Mouse (Mus musculus): ENCODE measurements at regions not wholly inside any gene's neighbourhood (a gene's known extent, or its start where the extent isn't known, plus 50 kb on each side); places are given as distances from the start of the nearest gene placed in this dataset.

- no peak for TF ChIP-seq POLR2A (IDR thresholded peaks at IDR 0.05; ENCODE audit: control insufficient read depth, extremely low read depth, insufficient read depth, low read length, poor library complexity)
- TF ChIP-seq CTCF (IDR thresholded peaks at IDR 0.05; ENCODE audit: borderline replicate concordance, control insufficient read depth, extremely low read depth, insufficient read depth, low read length, poor library complexity): 0 out of 2 replicates have a peak, but pooled peaks have one; percentile 42
Observed at GRCm38 (mm10) chr16:18687367-18687766, 57.6 kb upstream of the Sept5 start.
